Mouse (Mus musculus): ENCODE results near the gene Rnf212b. TPM values are rescaled to one million over a fixed set of nuclear protein-coding genes. Genes with fewer than 3 reads are reported as not detected.

Gene Rnf212b
- polyA plus RNA-seq, 1 experiment from 2014 or later = not detected

DNA sequence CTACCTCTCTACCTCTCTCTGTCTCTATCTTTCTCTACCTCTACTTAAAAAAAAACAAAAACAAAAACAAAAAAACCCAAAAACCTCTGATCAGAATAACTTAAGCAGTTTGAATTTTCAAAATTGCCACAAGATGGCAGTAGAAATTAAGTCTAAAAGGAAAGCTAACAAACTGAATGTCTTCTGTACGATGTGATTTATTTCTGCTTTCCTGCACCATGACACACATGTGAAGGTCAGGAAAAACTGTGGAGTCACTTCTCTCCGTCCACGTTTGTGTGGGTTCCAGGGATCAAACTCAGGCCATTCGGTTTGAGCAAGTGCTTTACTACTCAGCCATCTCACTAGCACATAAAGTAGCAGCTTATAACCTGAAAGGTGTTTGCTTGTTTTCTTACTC, 29.5 kb downstream of the Rnf212b start:
- Histone ChIP-seq H3K4me2 (ENCODE audit: low read depth, low read length) (no peak overlapping the region), H3K36me3 (replicated peaks; ENCODE audit: insufficient read depth, low read length) (no peaks in the 10 kb centered on the region), H3K9me3 (ENCODE audit: low read length) (no peaks in the 10 kb centered on the region), H3K4me3 (ENCODE audit: low read depth, low read length) (no peak overlapping the region), H3K4me1 (ENCODE audit: insufficient read depth) (no peaks in the 10 kb centered on the region), H3K27me3 (ENCODE audit: insufficient read depth, low read length) (no peaks in the 10 kb centered on the region), H3K27ac (ENCODE audit: low read depth) (no peak overlapping the region), H3K9ac (replicated peaks) (no peak overlapping the region)
- DNase-seq (no peak), ATAC-seq (no peak)
- 3% methylated on average over 4 of the region's 4 CpGs for WGBS (ENCODE audit: insufficient replicate concordance)
- TF ChIP-seq CTCF (IDR thresholded peaks at IDR 0.05; ENCODE audit: low read depth) = peak; percentile 57
- no peak for TF ChIP-seq EP300 (IDR thresholded peaks at IDR 0.05; ENCODE audit: low read depth)

DNA sequence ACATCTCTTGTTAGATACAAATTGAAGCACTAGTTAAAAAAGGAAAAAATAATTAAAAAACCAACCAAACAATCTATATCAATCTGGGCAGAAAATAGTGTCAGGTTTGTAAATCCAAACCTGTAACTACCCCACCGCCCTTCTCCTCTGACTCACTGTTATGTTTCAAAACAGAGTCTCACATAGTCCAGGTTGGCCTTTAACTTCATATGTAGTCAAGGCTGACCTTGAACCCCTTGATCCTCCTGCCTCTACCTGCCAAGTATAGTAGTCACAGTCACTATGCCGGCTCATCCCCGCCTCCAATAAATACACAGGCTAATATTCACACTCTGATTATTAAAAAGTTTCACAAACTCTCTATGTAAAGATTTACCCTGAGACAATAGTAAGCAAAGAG, 41.8 kb downstream of the Rnf212b start:
- H3K9ac ChIP-seq (replicated peaks) = no peak overlapping the region
- TF ChIP-seq EP300 (IDR thresholded peaks at IDR 0.05; ENCODE audit: low read depth) (no peak), CTCF (IDR thresholded peaks at IDR 0.05; ENCODE audit: low read depth) (no peak)
- no peak overlapping the region for H3K27ac ChIP-seq (ENCODE audit: low read depth)
- 76% methylated on average over 3 of the region's 3 CpGs for WGBS (ENCODE audit: insufficient replicate concordance)
- no peak for DNase-seq
- ATAC-seq = no peak
- H3K36me3 ChIP-seq (replicated peaks; ENCODE audit: insufficient read depth, low read length) = peaks cover 9% of the 10 kb centered on the region
- H3K27me3 ChIP-seq (ENCODE audit: insufficient read depth, low read length) = no peaks in the 10 kb centered on the region
- H3K4me1 ChIP-seq (ENCODE audit: insufficient read depth) = no peaks in the 10 kb centered on the region
- H3K4me3 ChIP-seq (ENCODE audit: low read depth, low read length) = no peak overlapping the region
- H3K4me2 ChIP-seq (ENCODE audit: low read depth, low read length) = no peak overlapping the region
- no peaks in the 10 kb centered on the region for H3K9me3 ChIP-seq (ENCODE audit: low read length)

DNA sequence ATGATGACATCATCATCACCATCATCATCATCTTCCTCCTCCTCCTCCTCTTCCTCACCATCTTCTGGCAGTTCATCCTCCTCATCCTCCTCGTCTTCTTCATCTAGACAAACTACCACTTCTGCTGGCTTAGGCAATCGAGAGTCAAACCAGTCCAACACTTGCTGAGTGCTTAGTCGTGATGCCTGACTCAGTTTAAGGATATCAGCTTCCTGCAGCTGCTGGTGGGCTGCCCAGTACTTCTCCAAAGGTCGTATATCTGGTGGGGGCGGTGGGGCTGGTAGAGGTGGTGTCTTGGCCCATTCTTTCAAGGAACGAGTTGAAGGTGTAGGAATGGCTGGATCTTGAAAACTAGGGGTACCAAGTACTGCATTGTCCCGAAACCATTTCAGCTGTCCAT, 42.8 kb downstream of the Rnf212b start:
- Histone ChIP-seq H3K36me3 (replicated peaks; ENCODE audit: insufficient read depth, low read length) (peaks cover 9% of the 10 kb centered on the region), H3K4me2 (ENCODE audit: low read depth, low read length) (no peak overlapping the region), H3K4me3 (ENCODE audit: low read depth, low read length) (no peak overlapping the region), H3K27me3 (ENCODE audit: insufficient read depth, low read length) (no peaks in the 10 kb centered on the region), H3K9me3 (ENCODE audit: low read length) (no peaks in the 10 kb centered on the region), H3K4me1 (ENCODE audit: insufficient read depth) (no peaks in the 10 kb centered on the region), H3K9ac (replicated peaks) (no peak overlapping the region), H3K27ac (ENCODE audit: low read depth) (no peak overlapping the region)
- no peak for ATAC-seq
- TF ChIP-seq CTCF (IDR thresholded peaks at IDR 0.05; ENCODE audit: low read depth) (no peak), EP300 (IDR thresholded peaks at IDR 0.05; ENCODE audit: low read depth) (no peak)
- WGBS (ENCODE audit: insufficient replicate concordance) = 61% methylated on average over 7 of the region's 7 CpGs
- DNase-seq = no peak

DNA sequence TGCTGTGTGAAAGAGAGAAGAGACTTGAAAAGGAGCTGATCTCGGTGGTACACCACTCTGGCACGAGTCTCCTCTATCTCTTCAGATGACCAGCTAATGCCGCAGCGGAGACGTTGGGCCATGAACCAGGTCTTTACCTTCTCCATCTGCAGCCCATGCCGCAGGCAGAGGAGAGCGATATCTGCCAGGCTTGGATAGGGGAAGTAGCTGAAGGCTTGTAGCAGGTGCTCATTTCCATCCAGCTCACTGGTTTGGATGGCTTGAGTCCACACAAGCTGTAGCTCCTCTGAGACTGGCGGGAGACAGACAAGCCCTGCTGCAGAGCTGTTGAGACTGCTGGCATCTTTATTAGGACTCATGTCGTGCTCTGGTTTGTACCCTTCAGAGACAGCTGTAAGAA, 44.0 kb downstream of the Rnf212b start:
- WGBS (ENCODE audit: insufficient replicate concordance) = 87% methylated on average over 9 of the region's 9 CpGs
- H3K4me2 ChIP-seq (ENCODE audit: low read depth, low read length) = no peak overlapping the region
- TF ChIP-seq CTCF (IDR thresholded peaks at IDR 0.05; ENCODE audit: low read depth) (no peak), EP300 (IDR thresholded peaks at IDR 0.05; ENCODE audit: low read depth) (no peak)

GRCm38 (mm10) chr14:54860511-54860910, 46.6 kb downstream of the Rnf212b start:
- Histone ChIP-seq H3K4me3 (ENCODE audit: low read depth, low read length) (no peak overlapping the region), H3K9me3 (ENCODE audit: low read length) (no peaks in the 10 kb centered on the region), H3K27me3 (ENCODE audit: insufficient read depth, low read length) (no peaks in the 10 kb centered on the region), H3K27ac (ENCODE audit: low read depth) (no peak overlapping the region), H3K9ac (replicated peaks) (no peak overlapping the region), H3K36me3 (replicated peaks; ENCODE audit: insufficient read depth, low read length) (peaks cover 9% of the 10 kb centered on the region), H3K4me2 (ENCODE audit: low read depth, low read length) (no peak overlapping the region), H3K4me1 (ENCODE audit: insufficient read depth) (peaks cover 10% of the 10 kb centered on the region; the same call in 1 of the 2 replicates)
- TF ChIP-seq CTCF (IDR thresholded peaks at IDR 0.05; ENCODE audit: low read depth) (peak; percentile 80), EP300 (IDR thresholded peaks at IDR 0.05; ENCODE audit: low read depth) (no peak)
- DNase-seq (peak; percentile 71), ATAC-seq (no peak)
- WGBS (ENCODE audit: insufficient replicate concordance) = 33% methylated on average over 2 of the region's 2 CpGs

More for the DNA sequence above, 44.0 kb downstream of the Rnf212b start:
- Histone ChIP-seq H3K27ac (ENCODE audit: low read depth) (no peak overlapping the region), H3K27me3 (ENCODE audit: insufficient read depth, low read length) (no peaks in the 10 kb centered on the region), H3K9me3 (ENCODE audit: low read length) (no peaks in the 10 kb centered on the region), H3K9ac (replicated peaks) (no peak overlapping the region), H3K36me3 (replicated peaks; ENCODE audit: insufficient read depth, low read length) (peaks cover 9% of the 10 kb centered on the region), H3K4me3 (ENCODE audit: low read depth, low read length) (no peak overlapping the region), H3K4me1 (ENCODE audit: insufficient read depth) (no peaks in the 10 kb centered on the region)
- DNase-seq (no peak), ATAC-seq (no peak)

GRCm38 (mm10) chr14:54863501-54864312, 49.8 kb downstream of the Rnf212b start:
- H3K9ac ChIP-seq (replicated peaks) = peak overlapping the region; percentile 92
- no peaks in the 10 kb centered on the region for H3K36me3 ChIP-seq (replicated peaks; ENCODE audit: insufficient read depth, low read length)
- peak overlapping the region; percentile 95 for H3K4me3 ChIP-seq (ENCODE audit: low read depth, low read length)
- H3K4me1 ChIP-seq (ENCODE audit: insufficient read depth) = peaks cover 10% of the 10 kb centered on the region; the same call in 1 of the 2 replicates
- peak; percentile 93 for DNase-seq
- H3K4me2 ChIP-seq (ENCODE audit: low read depth, low read length) = peak overlapping the region; percentile 96
- WGBS (ENCODE audit: insufficient replicate concordance) = under 1% methylated on average over 52 of the region's 56 CpGs
- TF ChIP-seq EP300 (IDR thresholded peaks at IDR 0.05; ENCODE audit: low read depth) (no peak), CTCF (IDR thresholded peaks at IDR 0.05; ENCODE audit: low read depth) (0 out of 2 replicates have a peak, but pooled peaks have one; percentile 19)
- peak overlapping the region; percentile 91 for H3K27ac ChIP-seq (ENCODE audit: low read depth)
- H3K27me3 ChIP-seq (ENCODE audit: insufficient read depth, low read length) = no peaks in the 10 kb centered on the region
- peak; percentile 100 for ATAC-seq
- no peaks in the 10 kb centered on the region for H3K9me3 ChIP-seq (ENCODE audit: low read length)
